Mouse (Mus musculus) limb, embryonic 10.5 days (tissue): Measurements from ENCODE around the gene Teddm1a. TPM values are rescaled to one million over a fixed set of nuclear protein-coding genes. Genes with fewer than 3 reads are reported as not detected.
"Not testable (repeated sequence)": the region's sequence is repeated elsewhere in the genome, so short reads cannot be mapped to it uniquely, and the experiment has no call there.

Source experiments
- DNase-seq: peaks from one replicate; pipeline ENCODE4 v3.0.0-alpha.2; 2017; ENCODE audit warnings: low spot score
- H3K27ac ChIP-seq: fragments of 300-500 bp; sonication (generic); 2 replicates; pipeline ENCODE4 v1.5.1; 2016; ENCODE audit warnings: mild to moderate bottlenecking
- H3K27me3 ChIP-seq: fragments of 300-500 bp; sonication (generic); 2 replicates; pipeline ENCODE4 v1.6.1; 2016; ENCODE audit warnings: low read depth, mild to moderate bottlenecking; ENCODE audit not compliant: poor library complexity, severe bottlenecking
- H3K36me3 ChIP-seq: fragments of 300-500 bp; sonication (generic); 2 replicates; pipeline ENCODE4 v1.6.1; 2016; ENCODE audit warnings: mild to moderate bottlenecking, moderate library complexity
- H3K4me1 ChIP-seq: fragments of 300-500 bp; sonication (generic); 2 replicates; pipeline ENCODE4 v1.6.1; 2016
- H3K4me3 ChIP-seq: fragments of 300-500 bp; sonication (generic); 2 replicates; pipeline ENCODE4 v1.5.1; 2016; ENCODE audit warnings: mild to moderate bottlenecking, moderate library complexity
- H3K9me3 ChIP-seq: fragments of 300-500 bp; sonication (generic); replicated peaks from 2 replicates; pipeline ENCODE4 v1.6.1; 2016; ENCODE audit warnings: mild to moderate bottlenecking
- WGBS: fragments of 180-500 bp; shearing (Covaris S2); methylation state at CpG from one replicate; pipeline ENCODE4 v1.1.7; 2016; 5-methylcytosine and 5-hydroxymethylcytosine counted together
- polyA plus RNA-seq: library from polyadenylated mRNA; unstranded; fragments of >200 nt; fragmentation: Nextera tagmentation; extraction: Ambion mirVana; gene quantifications from 2 replicates; pipeline ENCODE4 v1.2.1, GENCODE M21; 2016

Teddm1a gene
- not detected in 2 replicates for polyA plus RNA-seq

GRCm38 (mm10) chr1:153891442-153891841, at the start of gene Teddm1a:
TSS of gene Teddm1a (plus strand) at chr1:153891742.
- H3K27me3 ChIP-seq = peaks cover 26% of the 10 kb centered on the region
- no peak within 1 kb of the TSS for H3K27ac ChIP-seq
- H3K4me1 ChIP-seq = peaks cover 11% of the 10 kb centered on the region
- H3K36me3 ChIP-seq = no peaks in the 10 kb centered on the region
- no peak for DNase-seq
- no peak within 1 kb of the TSS for H3K4me3 ChIP-seq
- 73% methylated on average over 4 of the region's 4 CpGs for WGBS
- no peaks in the 10 kb centered on the region for H3K9me3 ChIP-seq

- Histone ChIP-seq H3K4me1 (peaks cover 8% of the 10 kb centered on the region; the same call in 1 of the 2 replicates), H3K27me3 (no peaks in the 10 kb centered on the region), H3K4me3 (no peak overlapping the region), H3K36me3 (no peaks in the 10 kb centered on the region), H3K9me3 (no peaks in the 10 kb centered on the region), H3K27ac (no peak overlapping the region)
- 92% methylated on average over 11 of the region's 11 CpGs for WGBS
- no peak for DNase-seq
These were observed 49.3 kb upstream of the Teddm1a start for GRCm38 (mm10) chr1:153842121-153842740.

GRCm38 (mm10) chr1:153844042-153844441, 47.5 kb upstream of the Teddm1a start, which contains the start of gene Rgsl1:
TSS of gene Rgsl1 (minus strand) at chr1:153844142.
- no peak within 1 kb of the TSS for H3K27ac ChIP-seq
- H3K27me3 ChIP-seq = no peaks in the 10 kb centered on the region
- 96% methylated on average over 8 of the region's 8 CpGs for WGBS
- H3K9me3 ChIP-seq = no peaks in the 10 kb centered on the region
- peaks cover 8% of the 10 kb centered on the region; the same call in 1 of the 2 replicates for H3K4me1 ChIP-seq
- no peak within 1 kb of the TSS for H3K4me3 ChIP-seq
- no peak for DNase-seq
- no peaks in the 10 kb centered on the region for H3K36me3 ChIP-seq

- Histone ChIP-seq H3K4me1 (peaks cover 7% of the 10 kb centered on the region; the same call in 1 of the 2 replicates), H3K36me3 (no peaks in the 10 kb centered on the region), H3K9me3 (no peaks in the 10 kb centered on the region), H3K4me3 (no peak overlapping the region), H3K27ac (no peak overlapping the region), H3K27me3 (no peaks in the 10 kb centered on the region)
- DNase-seq = no peak
- WGBS = 94% methylated on average over 7 of the region's 7 CpGs
These were observed 45.1 kb upstream of the Teddm1a start for GRCm38 (mm10) chr1:153846420-153846819.

- Histone ChIP-seq H3K27ac (no peak overlapping the region), H3K9me3 (no peaks in the 10 kb centered on the region), H3K4me1 (peaks cover 8% of the 10 kb centered on the region; the same call in 1 of the 2 replicates), H3K36me3 (no peaks in the 10 kb centered on the region), H3K27me3 (no peaks in the 10 kb centered on the region), H3K4me3 (no peak overlapping the region)
- 35% methylated on average over 6 of the region's 6 CpGs for WGBS
- DNase-seq = no peak
These were observed 44.7 kb upstream of the Teddm1a start for GRCm38 (mm10) chr1:153846867-153847266.

- not testable (repeated sequence) for H3K27ac ChIP-seq, H3K4me1 ChIP-seq, H3K4me3 ChIP-seq, H3K27me3 ChIP-seq, H3K36me3 ChIP-seq, DNase-seq, H3K9me3 ChIP-seq
- WGBS = 78% methylated on average over 7 of the region's 7 CpGs
These were observed 38.8 kb upstream of the Teddm1a start for GRCm38 (mm10) chr1:153852696-153853095.

- Histone ChIP-seq H3K27me3 (no peaks in the 10 kb centered on the region), H3K4me1 (peaks cover 4% of the 10 kb centered on the region; the same call in 1 of the 2 replicates), H3K9me3 (no peaks in the 10 kb centered on the region), H3K36me3 (no peaks in the 10 kb centered on the region), H3K27ac (no peak overlapping the region), H3K4me3 (no peak overlapping the region)
- WGBS = 85% methylated on average over 8 of the region's 8 CpGs
- DNase-seq = no peak
These were observed 35.6 kb upstream of the Teddm1a start for GRCm38 (mm10) chr1:153855946-153856345.

GRCm38 (mm10) chr1:153874045-153874444, 17.5 kb upstream of the Teddm1a start, which contains the start of gene Teddm1b:
TSS of gene Teddm1b (plus strand) at chr1:153874345.
- Histone ChIP-seq H3K36me3 (no peaks in the 10 kb centered on the region), H3K9me3 (no peaks in the 10 kb centered on the region), H3K27me3 (no peaks in the 10 kb centered on the region), H3K4me3 (no peak within 1 kb of the TSS), H3K27ac (no peak within 1 kb of the TSS), H3K4me1 (no peaks in the 10 kb centered on the region)
- 89% methylated on average over 6 of the region's 6 CpGs for WGBS
- DNase-seq = no peak

- H3K36me3 ChIP-seq, H3K27me3 ChIP-seq, H3K4me3 ChIP-seq, H3K27ac ChIP-seq, H3K4me1 ChIP-seq, DNase-seq, H3K9me3 ChIP-seq: not testable (repeated sequence)
- 98% methylated on average over 17 of the region's 17 CpGs for WGBS
These were observed 11.2 kb upstream of the Teddm1a start for GRCm38 (mm10) chr1:153880391-153880790.

- Histone ChIP-seq H3K27me3 (peaks cover 24% of the 10 kb centered on the region), H3K36me3 (no peaks in the 10 kb centered on the region), H3K4me1 (peaks cover 13% of the 10 kb centered on the region), H3K9me3 (no peaks in the 10 kb centered on the region), H3K4me3 (no peak overlapping the region), H3K27ac (no peak overlapping the region)
- WGBS = 23% methylated on average over 17 of the region's 17 CpGs
- DNase-seq = no peak
These were observed 5.4 kb upstream of the Teddm1a start for GRCm38 (mm10) chr1:153886024-153886633.

- no peak overlapping the region for H3K4me3 ChIP-seq
- no peak overlapping the region for H3K27ac ChIP-seq
- H3K4me1 ChIP-seq = peaks cover 16% of the 10 kb centered on the region
- DNase-seq = no peak
- H3K9me3 ChIP-seq = no peaks in the 10 kb centered on the region
- peaks cover 31% of the 10 kb centered on the region for H3K27me3 ChIP-seq
- H3K36me3 ChIP-seq = no peaks in the 10 kb centered on the region
- WGBS = 95% methylated on average over 10 of the region's 10 CpGs
These were observed 1.4 kb upstream of the Teddm1a start for GRCm38 (mm10) chr1:153890121-153890520.

GRCm38 (mm10) chr1:153893746-153894145, 2.2 kb downstream of the Teddm1a start:
- 75% methylated on average over 2 of the region's 2 CpGs for WGBS
- H3K4me3 ChIP-seq = no peak overlapping the region
- peaks cover 19% of the 10 kb centered on the region for H3K27me3 ChIP-seq
- DNase-seq = no peak
- H3K4me1 ChIP-seq = peaks cover 16% of the 10 kb centered on the region
- H3K27ac ChIP-seq = no peak overlapping the region
- H3K9me3 ChIP-seq = no peaks in the 10 kb centered on the region
- H3K36me3 ChIP-seq = no peaks in the 10 kb centered on the region

GRCm38 (mm10) chr1:153894201-153894893, 2.8 kb downstream of the Teddm1a start:
- WGBS = 73% methylated on average over 8 of the region's 8 CpGs
- Histone ChIP-seq H3K27ac (no peak overlapping the region), H3K9me3 (no peaks in the 10 kb centered on the region), H3K4me3 (no peak overlapping the region), H3K27me3 (peaks cover 19% of the 10 kb centered on the region), H3K4me1 (peaks cover 16% of the 10 kb centered on the region), H3K36me3 (no peaks in the 10 kb centered on the region)
- no peak for DNase-seq
